Mouse (Mus musculus) right cerebral cortex, postnatal 14 days (tissue): ENCODE results near the gene Pex5.

ENCODE experiments used
- DNase-seq: peaks from one replicate; pipeline ENCODE4 v3.0.0; 2022

Gene Pex5

DNA sequence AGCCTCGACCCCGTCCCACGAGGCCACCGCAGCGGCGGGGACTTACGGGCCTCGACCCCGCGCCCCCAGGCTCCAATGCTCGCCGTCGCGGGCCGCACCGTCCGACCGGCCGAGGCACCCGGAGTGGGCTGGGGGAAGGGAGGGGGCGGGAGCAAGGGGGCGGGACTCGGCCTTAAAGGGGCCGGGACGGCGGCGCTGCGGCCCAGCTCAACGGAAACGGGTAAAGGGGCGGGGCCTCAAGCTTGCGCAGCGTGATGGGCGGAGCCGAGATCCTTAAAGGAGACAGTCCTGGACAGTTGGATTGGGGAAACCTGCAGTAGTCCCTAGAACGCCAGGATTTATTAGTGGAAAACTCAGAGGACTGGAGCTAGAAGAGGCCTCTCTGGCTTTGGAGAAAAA is at the start of gene Pex5:
Gene Pex5, minus strand, starts transcription at position 141 of the 399 bp plus-strand sequence.
- DNase-seq = peak; percentile 95

DNA sequence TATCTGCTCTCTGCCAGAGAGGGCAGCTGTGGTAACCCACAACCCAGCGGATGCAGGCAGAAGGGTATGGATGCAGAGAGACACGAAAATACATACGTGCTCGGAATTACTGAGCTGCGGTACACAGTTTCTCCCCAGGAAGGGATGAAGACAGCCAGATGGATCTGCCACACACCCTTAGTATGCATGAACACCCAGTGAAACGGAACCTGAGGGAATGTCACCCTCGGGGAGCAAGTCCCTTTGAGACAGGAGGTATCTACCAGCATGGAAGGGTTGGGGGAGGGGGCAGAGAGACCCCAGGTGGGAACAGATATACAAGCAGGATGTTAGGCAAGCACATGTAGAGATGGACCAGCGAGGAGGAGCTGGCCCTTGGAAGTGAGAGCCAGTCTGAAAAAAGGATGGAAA is 49.0 kb upstream of the Pex5 start:
- no peak for DNase-seq

DNA sequence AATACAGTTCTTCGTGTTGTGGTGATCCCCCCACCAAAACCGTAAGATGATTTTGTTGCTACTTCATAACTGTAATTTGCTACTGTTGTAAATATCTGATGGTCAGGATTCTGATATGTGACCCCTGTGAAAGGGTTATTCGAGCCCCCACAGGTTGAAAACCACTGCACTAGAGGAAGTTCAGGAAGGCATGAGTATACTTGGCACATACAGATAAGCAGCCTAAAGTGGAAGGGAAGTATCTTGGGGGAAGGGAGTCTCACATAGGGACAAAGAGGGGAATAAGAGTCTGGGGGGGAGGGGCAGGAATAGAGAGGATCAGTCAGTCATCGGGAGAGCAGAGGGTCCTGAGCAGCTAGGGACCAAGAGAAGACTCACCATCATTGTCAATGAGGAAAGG is 44.5 kb upstream of the Pex5 start:
- DNase-seq = no peak

DNA sequence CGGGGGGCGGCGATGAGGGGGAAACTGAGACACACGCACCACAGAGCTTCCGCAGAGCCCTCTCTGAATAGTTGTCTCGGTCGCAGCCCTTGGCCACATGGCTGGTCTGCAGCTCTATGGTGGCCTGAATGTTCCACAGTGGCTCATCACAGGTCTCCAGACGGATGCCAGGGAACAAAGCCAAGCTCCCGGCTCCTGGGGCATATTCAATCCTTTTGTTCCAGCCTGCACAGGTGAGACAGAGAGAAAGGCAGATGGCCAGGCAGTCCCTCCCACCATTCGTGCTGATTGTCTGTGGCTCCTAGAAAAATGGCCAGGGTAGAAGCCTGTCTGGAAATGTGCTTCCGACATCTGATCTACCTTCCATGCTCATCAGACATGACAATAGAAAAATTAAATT is 43.6 kb upstream of the Pex5 start:
- DNase-seq = no peak

DNA sequence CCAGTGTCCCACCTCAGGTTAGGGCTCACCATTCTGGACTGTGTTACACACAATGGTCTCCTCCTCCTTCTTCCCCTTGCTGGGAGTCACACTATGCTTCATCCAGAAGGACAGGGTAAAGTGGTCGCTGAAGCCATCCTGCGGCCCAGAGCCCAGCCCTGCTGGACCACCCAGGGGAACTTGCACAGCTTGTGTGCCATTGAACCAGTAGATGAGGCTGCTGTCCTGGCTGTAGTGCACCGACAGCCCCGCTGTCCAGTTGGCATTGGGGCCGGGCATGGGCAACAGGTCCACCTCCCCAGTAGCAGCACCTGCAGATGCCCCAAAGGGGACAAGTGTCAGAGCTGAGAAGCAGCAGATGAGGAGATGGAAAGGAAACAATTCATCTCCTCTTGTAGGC is 43.0 kb upstream of the Pex5 start:
- DNase-seq = no peak

DNA sequence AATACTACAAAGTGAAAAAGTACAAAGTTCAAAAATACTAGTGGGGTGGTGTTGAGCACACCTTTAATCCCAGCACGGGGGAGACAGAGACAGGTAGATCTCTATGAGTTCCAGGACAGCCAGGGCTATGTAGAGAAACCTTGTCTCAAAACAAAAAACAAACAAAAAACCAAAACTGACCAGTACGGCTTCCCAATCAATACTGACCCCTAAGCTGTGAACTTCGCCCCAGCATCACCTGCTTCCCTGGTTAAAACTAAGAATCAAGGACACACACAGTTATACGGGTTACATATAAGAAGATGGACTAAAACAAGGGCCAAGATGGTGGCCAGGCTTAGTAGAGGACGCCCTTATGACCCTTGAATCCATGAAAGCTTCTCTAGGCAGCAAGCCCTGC is 41.4 kb upstream of the Pex5 start:
- DNase-seq = no peak

DNA sequence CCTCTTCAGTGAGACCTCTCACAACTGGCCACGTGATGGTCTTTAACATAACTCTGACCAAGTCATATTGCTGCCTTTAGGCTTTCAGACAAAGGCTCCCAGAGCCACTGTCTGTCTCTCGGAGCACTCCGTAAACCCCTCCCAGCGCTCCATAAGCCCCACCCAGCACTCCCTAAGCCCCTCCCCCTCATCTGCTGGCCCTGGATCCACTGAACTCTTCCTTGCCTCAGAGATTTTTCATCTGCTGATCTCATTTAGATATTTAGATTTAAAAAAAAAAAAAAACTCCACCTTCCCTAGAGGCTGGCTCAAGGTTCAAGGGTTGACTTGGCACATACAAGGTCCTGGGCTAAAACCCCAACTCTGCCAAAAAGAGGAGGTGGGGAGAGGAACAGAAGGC is 38.9 kb upstream of the Pex5 start:
- DNase-seq = no peak

DNA sequence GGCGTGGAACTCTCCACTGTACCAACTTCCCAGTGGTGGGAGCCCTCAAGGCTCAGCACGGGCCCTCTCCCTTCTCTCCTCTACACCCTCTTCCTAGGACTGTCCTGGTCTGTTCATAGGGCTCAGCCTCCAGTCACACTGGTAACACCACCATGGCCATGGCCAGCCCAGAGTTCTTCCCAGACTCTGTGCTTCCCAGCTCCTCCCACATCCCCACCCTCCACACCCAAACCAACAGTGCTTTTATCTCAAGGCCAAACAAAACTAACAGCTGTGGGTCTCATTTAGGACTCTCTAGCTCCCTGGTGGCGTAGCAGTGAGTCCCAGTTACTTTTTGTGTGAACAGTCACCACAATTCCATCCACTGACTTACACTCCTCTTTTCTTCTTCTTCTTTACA is 37.1 kb upstream of the Pex5 start:
- DNase-seq = no peak

DNA sequence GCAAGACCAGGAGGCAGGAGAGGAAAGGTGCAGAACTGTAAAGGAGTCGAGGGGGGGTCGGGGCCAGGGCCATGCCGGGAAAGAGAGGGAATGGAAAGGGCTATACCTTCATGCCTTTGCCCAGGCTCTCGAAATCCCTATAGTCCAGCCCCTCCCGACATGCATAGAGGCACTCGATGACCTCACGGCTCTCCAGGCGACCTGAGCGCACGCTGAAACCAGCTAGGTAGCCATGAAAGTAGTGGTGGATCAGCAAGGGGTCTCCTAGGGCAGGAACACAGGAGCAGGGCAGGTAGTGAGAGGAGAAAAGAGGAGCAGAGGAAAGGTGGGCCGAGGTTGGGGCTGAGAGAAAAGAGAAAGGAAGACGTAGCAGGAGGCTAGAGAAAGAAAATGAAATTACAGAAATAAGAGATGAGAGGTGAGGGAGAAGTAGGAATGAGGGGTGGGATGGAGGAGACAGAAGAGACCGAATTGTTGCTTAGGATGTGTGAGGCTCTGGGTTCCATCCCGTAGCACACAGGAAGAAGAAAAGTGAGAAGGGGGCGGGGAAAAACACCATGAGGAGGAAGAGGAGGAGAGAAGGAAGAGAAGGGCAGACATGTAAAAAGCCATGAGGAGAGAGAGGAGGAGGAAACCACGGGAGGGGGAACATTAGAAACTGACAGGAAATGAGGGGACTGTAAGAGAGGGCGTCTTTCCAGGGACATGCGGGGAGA is 35.0 kb upstream of the Pex5 start:
- no peak for DNase-seq

DNA sequence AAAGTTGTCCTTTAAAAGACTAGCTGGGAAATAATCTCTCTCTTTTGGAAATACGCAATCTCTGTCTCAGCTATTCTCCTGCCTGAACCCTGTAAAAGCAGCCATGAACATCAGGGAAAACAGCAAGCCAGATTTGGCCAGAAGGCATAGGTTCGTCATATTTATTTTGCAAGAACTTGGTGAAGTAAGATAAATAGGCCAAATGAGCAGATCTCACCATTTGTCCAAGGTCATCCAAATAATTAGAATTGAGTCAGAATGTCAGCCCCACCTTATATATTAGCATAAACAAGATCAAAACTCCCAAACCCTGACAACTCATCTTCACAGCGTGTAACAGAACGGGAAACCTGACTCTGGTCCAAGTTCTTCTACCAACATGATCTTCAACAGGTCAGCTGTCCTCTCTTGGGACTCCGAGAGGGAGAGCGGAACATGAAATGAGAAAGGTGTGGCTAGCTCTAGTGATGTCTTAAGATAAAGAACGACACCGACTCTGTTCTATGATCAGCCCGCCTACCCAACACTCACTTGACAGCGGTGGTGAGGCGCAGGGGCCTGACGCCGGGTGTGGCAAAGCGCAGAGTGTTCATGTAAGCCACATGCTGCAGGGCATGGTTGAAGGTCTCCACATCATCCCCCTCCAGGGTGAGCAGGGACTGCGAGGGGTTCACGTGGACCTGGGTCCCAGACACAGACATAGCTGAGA is 34.2 kb upstream of the Pex5 start:
- DNase-seq = no peak

DNA sequence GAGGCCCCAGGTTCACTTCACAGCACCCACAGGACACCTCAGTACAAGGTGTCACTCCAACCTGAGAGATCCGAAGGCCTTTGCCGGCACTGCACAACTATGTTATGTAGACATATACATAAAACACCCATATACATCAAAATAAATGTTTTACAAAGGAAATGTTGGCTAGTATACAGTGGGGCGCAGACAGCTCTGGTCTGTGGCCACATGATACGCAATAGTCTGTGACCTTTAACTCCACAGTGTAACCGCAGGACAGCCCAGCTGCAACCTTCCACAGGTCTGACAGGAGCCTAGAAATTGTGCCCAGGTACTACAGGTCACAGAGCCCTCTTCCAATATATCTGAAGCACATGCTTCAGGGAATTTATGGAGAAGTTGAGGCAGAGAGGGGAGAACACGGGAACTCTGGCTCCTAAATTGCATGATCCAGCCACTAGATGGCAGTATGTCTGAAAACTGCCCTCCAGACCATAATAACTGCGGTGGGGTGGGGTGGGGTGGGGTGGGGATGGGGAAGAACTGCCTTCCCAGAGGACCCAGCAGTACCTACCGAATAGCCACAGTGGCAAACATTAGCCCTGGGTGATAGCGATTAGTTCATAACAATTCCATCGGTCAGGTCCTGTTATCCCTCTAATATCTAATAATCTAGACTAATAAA is 33.5 kb upstream of the Pex5 start:
- no peak for DNase-seq

DNA sequence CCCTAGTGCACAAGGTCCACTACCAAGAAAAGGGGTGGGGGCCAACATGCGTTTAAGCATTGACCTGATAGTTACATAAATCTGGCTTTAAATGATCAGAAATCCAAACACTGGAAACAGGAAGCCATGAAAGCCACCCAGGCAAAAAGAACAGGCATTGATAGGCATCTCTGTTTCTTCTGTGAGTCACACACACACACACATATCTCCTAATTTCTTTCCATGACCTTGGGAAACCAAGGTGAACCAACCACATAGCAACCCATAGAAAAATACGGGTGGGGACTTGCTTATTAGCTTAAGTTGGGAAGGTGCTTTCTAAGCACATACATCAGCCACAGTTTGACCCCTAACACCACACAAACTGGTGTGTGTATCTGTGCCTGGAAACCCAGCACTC is 32.5 kb upstream of the Pex5 start:
- DNase-seq = no peak

DNA sequence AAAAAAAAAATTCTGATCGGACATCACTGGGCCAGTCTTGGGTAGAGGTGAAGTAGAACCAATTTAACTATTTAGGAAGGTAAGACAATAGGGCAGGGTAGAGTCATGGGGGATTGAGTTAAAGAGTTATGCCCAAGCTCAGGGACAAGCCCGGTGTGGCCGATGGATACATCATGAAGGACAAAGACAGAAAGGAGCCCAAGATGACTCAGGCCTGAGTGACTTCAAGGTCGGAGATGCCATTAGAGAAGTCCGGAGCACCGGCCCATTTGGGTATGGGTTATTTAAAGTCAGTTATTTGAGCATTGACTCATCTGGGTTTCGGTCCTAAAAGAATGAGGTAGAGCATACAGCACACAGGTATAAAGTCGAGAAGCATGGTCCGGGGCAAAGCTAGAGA is 31.6 kb upstream of the Pex5 start:
- no peak for DNase-seq

DNA sequence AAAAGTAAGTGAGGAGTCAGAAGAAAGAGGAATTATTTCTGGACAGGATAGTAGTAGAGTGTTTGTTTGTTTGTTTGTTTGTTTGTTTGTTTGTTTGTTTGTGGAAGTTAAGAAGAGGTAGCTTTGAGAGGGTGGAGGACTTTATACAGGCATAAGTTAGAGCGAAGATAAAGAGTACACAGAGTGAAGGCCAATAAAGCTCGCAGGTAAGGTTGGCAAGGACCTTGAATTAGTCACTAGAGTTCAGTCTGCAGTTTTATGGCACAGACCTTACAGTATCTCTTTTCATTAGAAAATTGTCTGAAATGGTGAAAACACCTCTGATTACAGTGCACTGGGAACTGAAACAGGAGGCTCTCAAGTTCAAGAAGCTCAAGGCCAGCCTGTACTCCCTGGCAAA is 31.2 kb upstream of the Pex5 start:
- DNase-seq = no peak

DNA sequence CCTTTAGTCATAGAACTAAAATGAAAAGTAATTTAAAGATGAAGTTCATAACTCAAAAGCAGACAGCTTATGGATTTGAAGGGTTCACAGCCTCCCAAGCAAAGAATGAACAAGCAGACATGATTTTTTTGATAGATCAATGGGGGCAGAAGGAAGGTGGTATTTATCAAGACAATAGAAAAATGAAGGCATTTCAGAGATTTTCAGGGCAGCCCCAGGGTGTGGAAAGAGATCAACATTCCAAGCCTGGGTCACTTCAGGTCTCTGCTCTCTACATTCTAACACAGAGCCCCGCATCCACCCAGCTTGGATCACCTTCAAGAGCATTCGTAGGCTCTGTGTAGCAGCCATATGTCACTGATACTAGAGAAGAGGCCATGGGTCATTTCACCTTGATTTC is 28.5 kb upstream of the Pex5 start:
- DNase-seq = no peak

DNA sequence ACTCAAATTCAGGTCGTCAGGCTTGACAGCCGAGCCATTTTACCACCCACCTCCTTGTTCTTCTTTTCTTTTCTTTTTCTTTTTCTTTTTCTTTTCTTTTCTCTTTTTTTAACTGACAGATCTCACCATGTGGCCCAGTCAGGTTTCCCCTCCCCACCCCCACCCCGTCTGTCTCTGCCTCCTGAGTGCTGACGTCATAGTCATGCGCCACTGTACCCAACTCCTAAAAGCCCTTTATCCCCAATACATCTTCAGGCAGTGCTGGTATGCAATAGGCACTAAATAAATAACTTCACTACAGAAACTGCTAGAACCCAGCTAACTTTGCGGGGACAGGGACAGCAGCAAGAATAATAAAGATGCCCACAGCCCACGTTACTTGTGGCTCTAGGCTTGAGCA is 21.4 kb upstream of the Pex5 start:
- no peak for DNase-seq

DNA sequence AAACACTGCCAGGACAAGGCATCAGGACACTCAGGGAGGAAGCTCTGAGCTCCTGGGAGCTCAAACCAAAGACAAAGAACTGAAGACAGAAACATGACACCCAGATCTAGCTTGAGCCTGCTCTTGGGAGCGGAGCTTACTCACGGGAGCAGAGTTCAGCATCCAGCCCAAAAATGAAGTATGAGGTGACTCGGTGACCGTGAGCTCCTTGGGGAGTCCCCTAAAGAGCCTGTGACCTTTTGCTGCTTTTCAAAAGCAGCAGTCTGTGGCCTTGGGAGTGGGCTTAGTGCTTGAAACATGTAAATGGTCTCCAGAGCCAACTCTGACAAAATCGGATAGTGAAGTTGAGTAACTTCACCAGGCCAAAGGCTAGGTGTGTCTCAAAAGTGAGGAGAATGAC is 20.3 kb upstream of the Pex5 start:
- DNase-seq = no peak

DNA sequence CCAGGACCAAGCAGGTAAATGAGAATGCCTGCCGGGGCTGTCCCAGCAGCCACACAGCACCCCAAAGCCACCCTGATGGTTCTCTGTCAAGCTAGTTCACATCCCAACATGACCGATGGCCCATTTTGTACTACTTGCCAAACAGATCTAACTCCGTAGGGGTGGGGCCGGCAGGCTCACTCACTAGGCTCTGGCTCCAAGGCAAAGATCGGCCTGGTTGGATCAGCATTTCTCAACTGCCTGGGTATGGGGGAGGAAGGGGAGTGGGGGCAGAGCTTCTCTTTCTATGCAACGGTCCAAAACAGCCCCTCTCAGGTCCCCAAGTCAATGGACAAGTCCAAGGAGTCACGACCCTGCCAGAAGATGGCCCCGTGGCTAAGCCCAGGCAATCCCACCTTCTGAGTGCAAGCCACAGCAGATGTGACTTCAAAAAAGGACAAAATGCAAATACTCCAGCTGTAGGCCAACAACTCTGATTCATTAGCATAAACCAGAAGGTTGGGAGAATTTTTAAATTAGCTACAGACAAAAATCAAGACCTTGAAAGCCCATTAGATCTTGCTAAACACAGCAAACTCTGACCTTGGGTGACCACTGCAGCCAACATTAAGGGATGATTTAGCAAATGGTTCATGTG is 18.9 kb upstream of the Pex5 start:
- DNase-seq = no peak

DNA sequence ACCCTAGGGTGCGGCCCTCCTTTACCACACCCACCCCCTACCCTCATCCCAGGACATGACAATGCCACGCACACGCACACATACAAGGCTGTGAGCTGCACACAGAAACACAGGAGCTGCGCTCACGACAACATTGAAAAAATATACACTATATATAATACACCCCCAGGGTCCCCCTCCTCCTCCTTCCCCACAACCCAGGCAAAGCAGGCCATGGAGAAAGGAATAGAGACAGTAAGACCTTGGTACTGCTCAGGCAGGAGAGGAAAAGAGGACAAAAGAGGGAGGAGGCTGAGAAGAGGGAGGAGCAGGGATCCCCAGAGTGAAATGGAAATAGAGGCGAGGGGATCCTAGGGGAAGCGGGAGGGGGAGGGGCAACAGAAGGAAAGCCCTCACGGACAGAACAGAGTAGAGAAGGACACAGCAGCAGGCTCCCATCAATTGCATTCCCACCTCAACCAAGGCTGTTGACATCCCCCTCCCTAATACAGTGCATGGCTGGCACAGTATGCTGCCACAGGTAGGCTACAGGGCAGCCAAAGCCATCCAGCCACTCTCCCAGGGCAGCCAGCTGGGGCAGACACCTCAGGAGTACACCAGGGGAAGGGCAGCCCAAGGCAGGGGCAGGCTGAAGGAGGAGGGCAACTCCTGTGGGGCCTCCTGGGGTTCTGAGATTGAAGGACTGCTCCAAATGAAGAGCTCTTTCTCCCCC is 16.1 kb upstream of the Pex5 start:
- DNase-seq = no peak

DNA sequence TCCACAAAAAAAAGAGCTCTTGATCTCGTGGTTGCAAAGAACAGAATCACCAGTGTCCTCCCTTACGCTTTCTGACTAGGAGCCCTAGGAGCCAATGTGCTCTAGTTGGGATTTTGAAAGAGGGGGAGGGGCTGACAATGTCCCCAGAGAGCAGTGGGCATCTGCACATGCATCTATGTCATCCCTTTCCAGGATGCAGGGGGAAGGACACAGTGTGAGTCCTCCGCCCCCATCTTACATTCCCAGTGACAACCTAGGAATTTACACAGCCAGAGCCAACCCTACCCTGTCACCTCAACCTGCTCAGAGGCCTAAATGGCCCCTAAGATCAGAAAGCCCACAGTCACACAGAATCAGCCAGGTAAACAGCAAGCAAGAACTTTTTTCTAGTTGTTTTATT is 15.5 kb upstream of the Pex5 start:
- no peak for DNase-seq

DNA sequence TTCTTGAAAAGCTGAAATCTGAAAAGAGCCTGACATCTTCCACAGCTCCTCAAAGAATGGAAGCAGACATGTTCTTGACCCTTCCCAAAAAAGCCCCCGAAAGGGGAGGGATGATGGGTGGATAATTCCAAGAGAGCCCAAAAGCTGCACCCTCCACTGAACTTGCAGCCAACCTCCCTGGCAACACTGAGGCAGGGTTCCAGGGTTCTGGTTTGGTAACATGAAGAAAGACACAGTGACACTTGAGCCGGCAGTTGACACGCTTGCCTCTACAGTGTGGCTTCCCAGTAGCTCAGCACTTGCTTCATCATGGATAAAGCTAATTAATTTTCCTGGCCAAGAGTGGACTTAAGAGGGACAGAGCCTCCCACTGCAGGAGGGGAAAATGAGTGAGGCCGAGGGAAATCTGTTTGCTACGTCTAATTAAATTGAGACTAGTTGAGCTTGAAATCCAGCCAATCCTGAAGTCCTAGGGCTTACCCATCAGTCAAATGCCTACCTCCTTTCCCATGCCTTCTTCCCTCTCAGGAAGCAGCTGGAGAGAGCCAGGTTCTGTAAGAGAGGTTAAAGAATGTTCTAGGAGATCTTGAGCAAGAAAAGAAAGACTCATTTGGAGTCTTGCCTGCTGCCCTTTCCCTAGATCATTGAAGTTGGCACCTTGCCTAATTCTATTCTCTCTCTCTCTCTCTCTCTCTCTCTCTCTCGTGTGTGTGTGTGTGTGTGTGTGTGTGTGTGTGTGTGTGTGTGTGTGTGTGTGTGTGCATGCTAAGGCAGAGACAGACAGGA is 13.1 kb upstream of the Pex5 start:
- DNase-seq = no peak

DNA sequence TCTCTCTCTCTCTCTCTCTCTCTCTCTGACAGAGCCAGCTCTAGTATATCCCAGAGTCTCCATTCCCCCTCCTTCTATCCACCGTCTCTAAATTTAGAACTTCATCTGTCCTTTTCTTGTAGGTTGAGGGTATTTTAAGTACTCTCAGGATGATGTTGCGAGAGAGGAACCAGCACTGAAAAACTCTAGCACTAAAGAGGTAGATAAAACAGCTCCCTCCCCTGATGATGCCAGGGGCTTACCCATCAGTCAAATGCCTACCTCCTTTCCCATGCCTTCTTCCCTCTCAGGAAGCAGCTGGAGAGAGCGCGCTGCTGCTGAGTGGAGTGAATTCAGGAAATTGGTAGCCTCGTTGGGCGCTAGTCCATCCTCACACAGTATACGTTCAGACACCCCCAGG is 12.4 kb upstream of the Pex5 start:
- DNase-seq = no peak
